Mouse (Mus musculus): ENCODE results near the gene Olfr32. TPM values are rescaled to one million over a fixed set of nuclear protein-coding genes. Genes with fewer than 3 reads are reported as not detected.
"Not testable (repeated sequence)": the region's sequence is repeated elsewhere in the genome, so short reads cannot be mapped to it uniquely, and the experiment has no call there.

Gene Olfr32
- total RNA-seq (2015; ENCODE audit: low replicate concordance) (not detected in 2 replicates), total RNA-seq (2017; ENCODE audit: low replicate concordance) (not detected in 2 replicates)

- no peak for ATAC-seq (replicated peaks; ENCODE audit: low FRiP score, poor library complexity, severe bottlenecking)
These were observed at the start of gene Olfr32 for GRCm38 (mm10) chr2:90142196-90142595. Olfr32 (minus strand) TSS chr2:90142296.

- ATAC-seq (replicated peaks; ENCODE audit: low FRiP score, poor library complexity, severe bottlenecking), result 0 out of 2 replicates have a peak, but pooled peaks have one; percentile 52
These were observed 45.0 kb upstream of the Olfr32 start for GRCm38 (mm10) chr2:90187082-90187481.

- ATAC-seq (replicated peaks; ENCODE audit: low FRiP score, poor library complexity, severe bottlenecking), result not testable (repeated sequence)
These were observed 44.0 kb upstream of the Olfr32 start for GRCm38 (mm10) chr2:90186082-90186481.

- no peak for ATAC-seq (replicated peaks; ENCODE audit: low FRiP score, poor library complexity, severe bottlenecking)
These were observed 11.8 kb upstream of the Olfr32 start for GRCm38 (mm10) chr2:90153916-90154315.

DNA sequence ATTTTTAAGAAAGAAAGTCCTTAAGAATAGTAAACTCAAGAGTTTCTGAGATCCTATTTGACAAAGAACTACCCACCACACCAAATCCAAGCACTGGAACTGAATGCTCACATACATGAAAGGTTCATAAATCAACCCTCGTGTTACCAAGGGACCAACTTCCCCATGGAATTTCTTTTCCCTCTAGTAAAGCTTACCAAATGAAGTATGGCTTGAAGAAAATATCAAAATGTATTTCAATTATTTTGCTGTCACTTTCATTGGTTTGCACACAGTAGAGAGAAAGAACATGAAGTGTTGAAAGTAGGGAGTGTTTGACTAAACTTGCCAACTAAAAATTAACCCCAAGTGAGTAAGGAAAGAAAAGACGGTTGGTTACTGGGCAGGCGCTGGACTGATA, 10.9 kb upstream of the Olfr32 start, which contains the start of gene Olfr1270:
Gene Olfr1270, minus strand, starts transcription at position 101 of the 400 bp plus-strand sequence.
- ATAC-seq (replicated peaks; ENCODE audit: low FRiP score, poor library complexity, severe bottlenecking), result no peak

DNA sequence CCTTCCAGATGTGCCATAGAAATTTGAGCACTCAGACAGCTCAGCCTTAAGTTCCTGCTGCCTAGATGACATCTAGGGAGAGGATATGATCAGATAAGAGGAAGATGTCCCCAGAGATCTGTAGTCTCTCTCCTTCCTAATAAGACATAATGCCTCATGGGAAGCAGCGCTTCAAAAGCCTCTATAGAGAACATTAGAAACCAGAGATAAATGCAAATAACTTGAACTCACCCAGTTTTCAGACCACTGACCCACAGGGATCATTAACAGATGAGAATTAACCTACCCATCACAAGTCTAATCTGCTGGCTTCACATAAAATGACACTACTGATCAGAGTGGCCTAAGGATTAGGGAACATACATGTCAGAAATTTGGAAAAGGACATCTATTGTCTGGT, 20.8 kb downstream of the Olfr32 start, which contains the start of gene Olfr1269:
Gene Olfr1269, minus strand, starts transcription at position 101 of the 400 bp plus-strand sequence.
- no peak for ATAC-seq (replicated peaks; ENCODE audit: low FRiP score, poor library complexity, severe bottlenecking)

Other genes starting within 250 kb of the Olfr32 start
- not detected in 2 replicates for gene Olfr1258, start 215.0 kb downstream of the Olfr32 start, total RNA-seq (2015; ENCODE audit: low replicate concordance)
- not detected in 2 replicates for gene Olfr1258, start 215.0 kb downstream of the Olfr32 start, total RNA-seq (2017; ENCODE audit: low replicate concordance)
- not detected in 2 replicates for gene Olfr1259, start 193.6 kb downstream of the Olfr32 start, total RNA-seq (2015; ENCODE audit: low replicate concordance)
- not detected in 2 replicates for gene Olfr1259, start 193.6 kb downstream of the Olfr32 start, total RNA-seq (2017; ENCODE audit: low replicate concordance)
- not detected in 2 replicates for gene Olfr1260, start 168.0 kb downstream of the Olfr32 start, total RNA-seq (2015; ENCODE audit: low replicate concordance)
- gene Olfr1260, start 168.0 kb downstream of the Olfr32 start, total RNA-seq (2017; ENCODE audit: low replicate concordance), result not detected in 2 replicates
- not detected in 2 replicates for gene Olfr1261, start 151.1 kb downstream of the Olfr32 start, total RNA-seq (2015; ENCODE audit: low replicate concordance)
- not detected in 2 replicates for gene Olfr1261, start 151.1 kb downstream of the Olfr32 start, total RNA-seq (2017; ENCODE audit: low replicate concordance)
- gene Olfr1262, start 142.2 kb downstream of the Olfr32 start, total RNA-seq (2015; ENCODE audit: low replicate concordance), result not detected in 2 replicates
- gene Olfr1262, start 142.2 kb downstream of the Olfr32 start, total RNA-seq (2017; ENCODE audit: low replicate concordance), result not detected in 2 replicates
- not detected in 2 replicates for gene Olfr1263, start 130.2 kb downstream of the Olfr32 start, total RNA-seq (2015; ENCODE audit: low replicate concordance)
- gene Olfr1263, start 130.2 kb downstream of the Olfr32 start, total RNA-seq (2017; ENCODE audit: low replicate concordance), result not detected in 2 replicates
- gene Olfr1264, start 116.7 kb downstream of the Olfr32 start, total RNA-seq (2015; ENCODE audit: low replicate concordance), result not detected in 2 replicates
- not detected in 2 replicates for gene Olfr1264, start 116.7 kb downstream of the Olfr32 start, total RNA-seq (2017; ENCODE audit: low replicate concordance)
- not detected in 2 replicates for gene Olfr1265, start 107.0 kb downstream of the Olfr32 start, total RNA-seq (2015; ENCODE audit: low replicate concordance)
- gene Olfr1265, start 107.0 kb downstream of the Olfr32 start, total RNA-seq (2017; ENCODE audit: low replicate concordance), result not detected in 2 replicates
- gene Olfr140, start 78.7 kb downstream of the Olfr32 start, total RNA-seq (2015; ENCODE audit: low replicate concordance), result not detected in 2 replicates
- not detected in 2 replicates for gene Olfr140, start 78.7 kb downstream of the Olfr32 start, total RNA-seq (2017; ENCODE audit: low replicate concordance)
- gene Olfr1269, start 20.9 kb downstream of the Olfr32 start, total RNA-seq (2015; ENCODE audit: low replicate concordance), result not detected in 2 replicates
- gene Olfr1269, start 20.9 kb downstream of the Olfr32 start, total RNA-seq (2017; ENCODE audit: low replicate concordance), result not detected in 2 replicates
- gene Olfr1270, start 10.8 kb upstream of the Olfr32 start, total RNA-seq (2015; ENCODE audit: low replicate concordance), result not detected in 2 replicates
- not detected in 2 replicates for gene Olfr1270, start 10.8 kb upstream of the Olfr32 start, total RNA-seq (2017; ENCODE audit: low replicate concordance)
- not detected in 2 replicates for gene Olfr1506, start 82.2 kb upstream of the Olfr32 start, total RNA-seq (2015; ENCODE audit: low replicate concordance)
- 1.2 and 2.8 TPM in 2 replicates for gene Olfr1506, start 82.2 kb upstream of the Olfr32 start, total RNA-seq (2017; ENCODE audit: low replicate concordance)
- not detected in 2 replicates for gene Olfr142, start 115.3 kb upstream of the Olfr32 start, total RNA-seq (2015; ENCODE audit: low replicate concordance)
- not detected in 2 replicates for gene Olfr142, start 115.3 kb upstream of the Olfr32 start, total RNA-seq (2017; ENCODE audit: low replicate concordance)
- not detected in 2 replicates for gene Olfr1271, start 128.7 kb upstream of the Olfr32 start, total RNA-seq (2015; ENCODE audit: low replicate concordance)
- not detected in 2 replicates for gene Olfr1271, start 128.7 kb upstream of the Olfr32 start, total RNA-seq (2017; ENCODE audit: low replicate concordance)
- gene Olfr1272, start 150.5 kb upstream of the Olfr32 start, total RNA-seq (2015; ENCODE audit: low replicate concordance), result not detected in 2 replicates
- gene Olfr1272, start 150.5 kb upstream of the Olfr32 start, total RNA-seq (2017; ENCODE audit: low replicate concordance), result not detected in 2 replicates
- gene Gm13769, start 179.9 kb upstream of the Olfr32 start, total RNA-seq (2015; ENCODE audit: low replicate concordance), result 1.8 TPM in 1 of 2 replicates, not detected in the other
- not detected in 2 replicates for gene Gm13769, start 179.9 kb upstream of the Olfr32 start, total RNA-seq (2017; ENCODE audit: low replicate concordance)

Measured in erythroid progenitor cell, adult 5-6 weeks (primary cell).